Mouse (Mus musculus) cerebellum, postnatal 36 days (tissue): ENCODE data around the gene Gm13694.
"Not testable (repeated sequence)": the region's sequence is repeated elsewhere in the genome, so short reads cannot be mapped to it uniquely, and the experiment has no call there.

ENCODE experiments used
- DNase-seq, 2 experiments: peaks; one replicate each; pipeline ENCODE4 v3.0.0; 2021 to 2022; ENCODE audit warnings: mixed read lengths in 2 of 2

Gene Gm13694

DNA sequence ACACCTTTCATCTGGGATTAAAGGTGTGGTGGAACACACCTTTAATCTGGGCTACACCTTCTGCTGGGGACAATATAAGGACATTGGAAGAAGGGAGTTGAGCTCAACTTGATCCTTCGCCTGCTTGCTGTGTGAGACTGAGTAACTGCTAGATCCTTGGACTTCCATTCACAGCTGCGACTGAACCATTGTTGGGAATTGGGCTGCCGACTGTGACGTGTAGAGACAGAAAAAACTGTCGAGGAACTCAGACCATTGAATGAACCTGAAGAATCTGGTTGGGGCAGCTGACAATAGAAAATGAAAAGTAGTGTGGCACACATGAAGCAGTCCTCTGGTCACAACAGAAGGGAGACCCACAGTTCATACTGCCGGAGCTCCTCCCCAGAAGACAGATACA, at the start of gene Gm13694:
Gene Gm13694, plus strand, starts transcription at position 301 of the 400 bp plus-strand sequence.
- DNase-seq = not testable (repeated sequence)

DNA sequence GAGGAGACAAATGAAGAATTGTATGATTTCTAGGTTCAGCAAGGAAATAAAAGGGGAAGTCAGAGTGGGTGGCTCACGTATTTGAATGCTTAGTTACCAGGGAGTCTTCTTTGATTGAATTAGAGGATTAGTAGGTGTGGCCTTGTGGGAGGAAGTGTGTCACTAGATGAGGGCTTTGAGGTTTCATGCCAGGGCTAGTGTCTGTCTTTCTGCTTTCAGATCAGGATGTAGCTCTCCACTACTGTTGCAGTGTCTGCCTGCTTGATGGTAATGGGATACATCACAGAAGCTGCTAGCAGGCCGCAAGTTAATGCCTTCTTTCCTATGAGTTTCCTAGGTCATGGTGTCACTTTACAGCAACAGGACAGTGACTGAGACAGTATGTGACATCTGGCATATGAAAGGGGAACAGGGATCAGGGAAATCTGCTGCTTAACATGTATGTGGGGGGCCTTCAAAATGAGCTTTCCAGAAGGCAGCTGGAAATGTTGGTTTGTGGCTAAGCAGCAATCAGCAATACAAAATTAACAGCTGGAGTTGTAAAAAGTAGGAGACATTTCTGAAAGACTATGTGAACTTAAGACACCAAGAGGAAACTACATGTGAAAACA, 49.1 kb upstream of the Gm13694 start:
- DNase-seq = no peak

DNA sequence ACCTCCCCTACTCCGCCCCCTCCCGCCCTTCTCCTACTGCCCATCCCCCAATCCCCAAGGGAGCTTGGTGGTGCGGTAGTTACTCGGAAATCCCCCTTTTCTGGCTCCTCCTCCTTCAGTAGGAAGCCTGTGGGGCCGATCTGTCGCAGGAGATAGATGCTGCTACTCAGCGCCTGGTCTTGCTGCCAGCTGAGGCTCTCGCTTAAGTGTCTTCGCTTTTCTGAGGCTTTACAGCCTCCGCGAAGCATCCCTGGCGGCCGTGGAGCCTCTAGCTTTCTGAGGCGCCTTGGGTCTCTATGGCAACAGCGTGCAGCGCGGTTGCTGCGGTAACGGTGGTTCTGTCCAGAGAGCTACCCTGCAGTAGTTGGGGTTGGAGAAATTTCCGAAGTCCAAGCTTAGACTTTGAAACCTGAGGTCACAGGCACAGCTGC, 37.8 kb upstream of the Gm13694 start, which contains the start of gene Zswim2:
Gene Zswim2, minus strand, starts transcription at position 298 of the 431 bp plus-strand sequence.
- DNase-seq = peak; percentile 58 to 59

DNA sequence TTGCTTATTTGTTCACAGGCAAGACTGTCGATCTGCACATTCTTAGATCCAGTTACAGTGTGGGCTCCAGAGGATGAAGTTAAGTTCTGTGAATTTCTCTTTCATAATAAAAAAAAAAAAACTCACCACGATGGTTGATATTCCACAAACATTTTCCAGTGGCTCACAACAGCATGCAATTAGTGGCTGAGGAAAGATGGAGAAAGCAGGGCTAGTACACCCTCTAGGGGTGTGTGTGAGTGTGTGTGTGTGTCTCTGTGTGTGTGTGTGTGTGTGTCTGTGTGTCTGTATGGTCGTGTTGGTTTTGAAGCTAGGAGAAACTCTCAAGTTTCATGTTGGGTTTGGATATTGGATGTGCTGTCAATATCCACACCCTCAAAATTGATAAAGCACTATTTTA, 37.4 kb upstream of the Gm13694 start:
- no peak for DNase-seq

GRCm38 (mm10) chr2:83941792-83942191, 36.9 kb upstream of the Gm13694 start:
- no peak for DNase-seq

DNA sequence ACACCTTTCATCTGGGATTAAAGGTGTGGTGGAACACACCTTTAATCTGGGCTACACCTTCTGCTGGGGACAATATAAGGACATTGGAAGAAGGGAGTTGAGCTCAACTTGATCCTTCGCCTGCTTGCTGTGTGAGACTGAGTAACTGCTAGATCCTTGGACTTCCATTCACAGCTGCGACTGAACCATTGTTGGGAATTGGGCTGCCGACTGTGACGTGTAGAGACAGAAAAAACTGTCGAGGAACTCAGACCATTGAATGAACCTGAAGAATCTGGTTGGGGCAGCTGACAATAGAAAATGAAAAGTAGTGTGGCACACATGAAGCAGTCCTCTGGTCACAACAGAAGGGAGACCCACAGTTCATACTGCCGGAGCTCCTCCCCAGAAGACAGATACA, 23.3 kb upstream of the Gm13694 start, which contains the start of gene Gm13698:
Gene Gm13698, plus strand, starts transcription at position 301 of the 400 bp plus-strand sequence.
- DNase-seq = not testable (repeated sequence)

GRCm38 (mm10) chr2:83961203-83961602, 17.5 kb upstream of the Gm13694 start, which contains the start of gene Gm13693:
TSS of gene Gm13693 (plus strand) at chr2:83961503.
- not testable (repeated sequence) for DNase-seq

- not testable (repeated sequence) for DNase-seq
These were observed 11.7 kb upstream of the Gm13694 start, which contains the start of gene Gm13695 for GRCm38 (mm10) chr2:83967013-83967412. TSS of gene Gm13695 (plus strand) at chr2:83967313.

- not testable (repeated sequence) for DNase-seq
These were observed 5.9 kb upstream of the Gm13694 start, which contains the start of gene Gm13696 for GRCm38 (mm10) chr2:83972823-83973222. TSS of gene Gm13696 (plus strand) at chr2:83973123.

DNA sequence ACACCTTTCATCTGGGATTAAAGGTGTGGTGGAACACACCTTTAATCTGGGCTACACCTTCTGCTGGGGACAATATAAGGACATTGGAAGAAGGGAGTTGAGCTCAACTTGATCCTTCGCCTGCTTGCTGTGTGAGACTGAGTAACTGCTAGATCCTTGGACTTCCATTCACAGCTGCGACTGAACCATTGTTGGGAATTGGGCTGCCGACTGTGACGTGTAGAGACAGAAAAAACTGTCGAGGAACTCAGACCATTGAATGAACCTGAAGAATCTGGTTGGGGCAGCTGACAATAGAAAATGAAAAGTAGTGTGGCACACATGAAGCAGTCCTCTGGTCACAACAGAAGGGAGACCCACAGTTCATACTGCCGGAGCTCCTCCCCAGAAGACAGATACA, 5.7 kb downstream of the Gm13694 start, which contains the start of gene Gm13697:
Gene Gm13697, plus strand, starts transcription at position 301 of the 400 bp plus-strand sequence.
- DNase-seq = not testable (repeated sequence)

GRCm38 (mm10) chr2:83990253-83990652, 11.5 kb downstream of the Gm13694 start, which contains the start of gene Gm13691:
TSS of gene Gm13691 (plus strand) at chr2:83990553.
- DNase-seq = not testable (repeated sequence)

DNA sequence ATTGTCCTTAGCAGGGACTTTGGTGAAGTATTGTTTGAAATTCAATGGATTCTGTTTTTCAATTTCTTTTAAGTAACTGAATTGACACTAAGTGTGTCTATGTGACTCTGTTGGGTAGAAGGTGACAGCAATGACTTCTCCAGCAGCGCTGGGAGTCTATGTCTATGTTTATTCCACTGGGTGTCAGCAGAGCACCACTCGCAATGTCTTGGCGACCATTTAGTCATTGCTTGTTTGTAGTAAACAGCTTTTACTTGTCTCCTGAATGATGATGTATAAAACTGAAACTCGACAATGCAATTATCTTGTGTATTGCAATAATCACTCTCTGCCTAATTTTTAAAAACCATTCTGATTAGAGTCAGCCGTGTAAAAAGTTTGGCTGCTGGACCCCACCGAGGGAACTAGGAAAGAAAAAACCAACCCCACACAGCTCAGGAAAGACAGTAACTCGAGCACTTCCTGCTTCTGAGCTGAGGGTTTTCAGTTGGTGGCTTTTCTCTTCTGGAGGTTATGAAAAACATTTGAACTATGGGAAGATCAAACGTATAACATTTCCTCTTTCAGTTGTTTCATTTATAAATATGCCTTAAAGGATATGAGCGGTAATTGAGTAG, 15.0 kb downstream of the Gm13694 start:
- not testable (repeated sequence) for DNase-seq

DNA sequence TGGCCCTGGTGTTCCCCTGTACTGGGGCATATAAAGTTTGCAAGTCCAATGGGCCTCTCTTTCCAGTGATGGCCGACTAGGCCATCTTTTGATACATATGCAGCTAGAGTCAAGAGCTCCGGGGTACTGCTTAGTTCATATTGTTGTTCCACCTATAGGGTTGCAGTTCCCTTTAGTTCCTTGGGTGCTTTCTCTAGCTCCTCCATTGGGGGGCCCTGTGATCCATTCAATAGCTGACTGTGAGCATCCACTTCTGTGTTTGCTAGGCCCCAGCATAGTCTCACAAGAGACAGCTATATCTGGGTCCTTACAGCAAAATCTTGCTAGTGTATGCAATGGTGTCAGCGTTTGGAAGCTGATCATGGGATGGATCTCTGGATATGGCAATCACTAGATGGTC, 15.8 kb downstream of the Gm13694 start:
- DNase-seq = not testable (repeated sequence)

- DNase-seq = no peak
These were observed 30.2 kb downstream of the Gm13694 start for GRCm38 (mm10) chr2:84008913-84009312.

- DNase-seq = no peak
These were observed 31.1 kb downstream of the Gm13694 start for GRCm38 (mm10) chr2:84009818-84010217.

DNA sequence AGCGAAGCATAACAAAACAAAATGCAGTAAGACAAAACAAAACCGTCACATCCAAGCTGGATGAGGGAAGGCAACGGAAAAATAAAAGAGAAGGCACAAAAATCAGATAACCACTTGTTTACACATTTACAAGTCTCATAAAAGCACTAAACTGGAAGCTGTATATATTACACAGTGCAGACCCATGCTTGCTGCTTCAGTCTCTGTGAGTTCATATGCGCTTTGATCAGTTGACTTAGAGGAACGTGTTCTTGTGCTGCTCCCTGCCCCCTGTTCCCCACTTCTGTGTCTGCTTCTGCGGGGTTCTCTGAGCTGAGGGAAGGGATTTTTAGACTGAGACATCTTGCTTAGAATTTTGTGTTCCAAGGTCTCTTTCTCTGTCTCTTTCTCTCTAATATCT, 35.8 kb downstream of the Gm13694 start:
- DNase-seq = no peak

DNA sequence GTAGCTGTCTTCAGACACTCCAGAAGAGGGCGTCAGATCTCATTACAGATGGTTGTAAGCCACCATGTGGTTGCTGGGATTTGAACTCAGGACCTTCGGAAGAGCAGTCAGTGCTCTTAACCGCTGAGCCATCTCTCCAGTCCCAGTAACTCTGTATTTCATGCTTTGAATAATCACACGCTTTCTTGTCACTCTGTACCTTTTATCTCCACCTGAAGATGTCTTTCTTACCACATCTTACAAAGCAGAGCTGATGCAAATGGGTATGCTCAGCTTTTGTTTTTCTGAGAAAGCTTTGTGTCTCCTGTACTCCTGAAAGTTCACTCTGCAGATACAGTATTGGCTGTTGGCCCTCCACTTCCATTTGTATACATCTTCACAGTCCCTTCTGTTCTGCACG, 37.6 kb downstream of the Gm13694 start:
- not testable (repeated sequence) for DNase-seq

- DNase-seq = no peak
These were observed 39.6 kb downstream of the Gm13694 start for GRCm38 (mm10) chr2:84018330-84018729.

- DNase-seq = no peak
These were observed 41.0 kb downstream of the Gm13694 start for GRCm38 (mm10) chr2:84019519-84020305.

- DNase-seq = no peak
These were observed 43.2 kb downstream of the Gm13694 start for GRCm38 (mm10) chr2:84021930-84022329.

DNA sequence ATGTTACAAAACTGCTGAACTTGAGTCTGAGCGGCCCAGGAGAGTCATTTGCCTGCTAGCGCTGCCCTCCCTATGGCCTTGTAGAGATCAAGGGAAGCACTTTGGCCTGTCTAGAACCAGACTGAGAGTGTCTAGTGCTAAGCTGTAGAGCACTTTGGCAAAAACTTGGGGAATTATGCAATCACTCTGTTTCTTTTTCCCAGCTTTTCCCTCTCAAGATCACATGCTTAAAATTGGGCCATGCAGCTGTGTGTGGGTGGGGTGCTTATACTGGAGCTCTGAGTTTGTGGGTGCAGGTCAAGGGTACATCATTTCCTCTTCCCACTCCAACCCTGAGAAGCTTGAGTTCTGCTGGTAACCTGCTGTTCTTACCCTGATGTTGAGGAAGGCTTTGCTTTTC, 44.2 kb downstream of the Gm13694 start:
- DNase-seq = no peak

DNA sequence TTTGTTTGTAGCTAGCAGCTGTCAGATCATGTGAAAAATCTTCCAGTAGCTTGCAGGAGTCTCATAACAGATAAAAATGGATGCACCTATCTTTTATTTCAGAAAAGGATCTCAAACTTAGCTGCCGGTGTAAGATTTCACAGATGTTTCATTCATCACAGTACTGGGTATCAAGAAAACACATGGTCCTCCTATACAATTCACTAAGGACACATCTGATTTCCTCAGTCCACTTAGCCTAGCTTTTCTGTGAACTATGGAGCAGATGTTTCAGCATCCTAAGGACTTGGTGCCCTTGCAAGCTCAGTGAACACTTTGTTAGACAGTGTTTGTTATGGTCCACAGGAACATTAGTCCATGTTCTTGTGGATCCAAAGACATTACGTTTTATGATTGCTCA, 44.6 kb downstream of the Gm13694 start:
- DNase-seq = no peak

DNA sequence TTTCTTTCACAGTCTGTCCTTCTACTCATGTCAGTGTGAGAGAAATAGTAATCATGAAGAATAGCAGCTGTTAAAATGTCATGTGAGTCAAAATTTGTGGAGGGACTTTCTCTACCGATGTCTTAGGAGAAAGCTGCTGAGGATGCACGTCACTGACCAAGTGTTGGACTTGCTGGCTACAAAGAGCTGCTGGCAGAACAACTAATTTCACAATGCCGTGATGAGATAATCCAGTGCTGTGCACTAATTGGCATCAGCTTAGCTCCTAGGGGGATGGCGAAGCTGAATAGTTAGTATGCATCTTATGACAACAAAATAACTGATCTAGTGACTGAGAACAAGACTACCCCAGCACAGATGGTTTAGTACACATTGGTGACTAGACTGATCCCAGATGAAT, 46.5 kb downstream of the Gm13694 start:
- no peak for DNase-seq
